Mouse (Mus musculus) frontal cortex, postnatal 36 days (tissue): Measurements from ENCODE around the gene Auts2.

Experiments
- DNase-seq, 2 experiments: peaks; one replicate each; pipeline ENCODE4 v3.0.0; 2022; ENCODE audit warnings: low spot score in 2 of 2

Gene Auts2

DNA sequence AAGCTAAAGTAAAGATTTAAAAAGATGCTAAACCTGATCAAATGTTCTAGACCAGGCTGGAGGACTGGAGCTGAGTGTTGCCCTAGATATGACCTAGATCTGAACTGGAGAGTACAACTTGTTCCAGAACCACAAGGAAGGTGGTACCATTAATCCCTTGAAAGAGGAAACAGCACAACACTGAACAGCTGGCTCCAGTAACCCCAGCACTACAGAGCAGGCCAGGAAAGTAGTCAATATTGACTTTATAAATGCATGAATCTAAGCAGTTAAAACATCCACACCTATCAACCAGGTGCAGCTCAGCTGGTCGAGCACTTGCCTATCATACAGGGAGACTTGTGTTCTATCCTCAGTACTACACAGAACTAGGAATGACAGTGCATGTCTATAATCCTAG lies 281.4 kb downstream of the Auts2 start:
- no peak for DNase-seq

DNA sequence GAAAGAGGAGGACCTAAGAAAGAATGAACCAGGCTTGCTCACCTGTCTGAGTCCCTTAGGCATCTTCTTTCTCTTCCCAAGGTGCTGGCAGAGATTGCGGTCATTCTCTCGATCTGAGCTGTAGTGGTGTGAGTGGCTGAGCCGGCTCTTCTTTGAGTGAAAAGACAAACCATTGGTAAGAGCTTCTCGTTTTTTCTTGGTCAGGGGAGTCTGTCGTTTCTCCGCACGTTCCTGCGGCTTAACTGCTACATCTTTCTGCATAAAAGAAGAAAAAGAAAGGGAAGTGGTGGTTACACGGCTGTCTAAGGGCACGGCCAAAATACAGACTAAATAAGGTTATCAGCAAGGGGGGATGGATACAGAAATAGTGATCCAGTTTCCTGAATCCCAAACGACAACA lies 284.3 kb downstream of the Auts2 start:
- no peak for DNase-seq

DNA sequence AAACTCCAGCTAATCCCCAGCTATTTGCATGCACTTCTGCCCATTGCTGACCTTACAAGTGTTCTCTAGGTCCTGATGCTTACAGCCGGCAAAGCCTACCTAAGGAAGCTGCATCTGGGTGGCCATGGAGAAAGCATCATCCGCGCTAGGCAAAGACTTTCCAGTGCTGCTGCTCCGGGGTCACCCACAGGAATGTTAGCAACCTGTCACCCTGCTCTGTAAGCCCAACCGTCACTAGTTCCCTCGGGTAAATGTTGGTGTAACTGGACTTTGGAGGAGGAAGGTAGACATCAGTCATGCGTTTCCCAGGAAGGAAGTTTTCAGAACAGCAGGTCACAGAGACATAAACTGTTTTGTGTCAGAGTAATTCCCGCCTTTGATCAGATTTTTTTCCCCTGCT lies 287.6 kb downstream of the Auts2 start:
- DNase-seq: no peak

DNA sequence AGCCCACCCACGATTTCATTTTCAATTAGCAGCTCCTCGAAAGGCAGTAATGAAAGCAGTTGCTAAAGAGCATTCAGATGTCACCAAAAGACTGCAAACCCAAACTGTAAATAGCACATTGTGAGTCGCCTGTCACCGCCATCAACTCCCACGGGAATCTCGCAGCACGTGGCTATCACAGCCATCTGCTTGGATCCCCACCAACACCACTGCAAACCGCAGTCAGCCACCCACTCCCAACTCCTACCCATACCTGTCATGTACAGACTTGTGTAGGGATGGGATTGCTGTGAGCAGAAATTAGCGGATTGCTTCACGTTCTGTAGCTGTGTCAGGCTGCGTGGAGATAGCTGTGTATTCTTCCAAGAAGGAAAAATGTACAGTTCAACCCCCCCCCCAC lies 293.6 kb downstream of the Auts2 start:
- DNase-seq: peak; percentile 83 to 91

DNA sequence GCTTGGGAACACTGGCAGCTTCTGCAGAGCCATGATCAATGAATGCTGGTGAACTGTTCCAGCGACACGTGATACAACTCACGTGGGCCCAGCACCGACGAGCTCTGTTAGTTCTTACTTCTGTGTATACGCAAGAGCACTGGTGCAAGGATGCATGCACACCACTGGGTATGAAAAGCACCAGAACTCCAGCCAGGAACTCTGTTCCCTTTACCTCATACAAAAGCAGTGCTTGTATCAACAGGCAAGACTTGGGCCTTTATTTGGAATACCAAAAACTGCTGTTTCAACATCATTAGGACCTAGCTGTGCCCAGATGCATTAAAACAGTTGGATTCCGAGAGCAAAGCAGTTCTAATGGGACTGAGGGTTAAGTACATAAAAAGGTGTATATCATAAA lies 295.1 kb downstream of the Auts2 start:
- no peak for DNase-seq

DNA sequence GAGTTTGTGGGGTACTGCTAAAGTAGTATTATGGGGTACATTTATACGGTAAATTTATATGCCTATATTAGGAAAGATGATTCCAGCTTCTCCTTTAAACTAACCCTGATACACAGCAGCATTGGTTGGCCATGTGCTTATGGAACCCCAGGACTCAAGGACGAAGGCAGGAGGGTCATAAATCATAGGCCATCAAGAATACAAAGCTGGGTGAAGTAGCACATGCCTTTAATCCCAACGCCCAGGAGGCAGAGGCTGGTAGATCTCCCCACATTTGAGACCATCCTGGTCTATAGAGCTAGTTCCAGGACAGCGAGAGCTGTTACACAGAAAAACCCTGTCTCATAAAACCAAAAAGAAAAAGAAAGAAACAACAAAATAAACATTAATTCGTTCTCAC lies 307.7 kb downstream of the Auts2 start:
- no peak for DNase-seq

DNA sequence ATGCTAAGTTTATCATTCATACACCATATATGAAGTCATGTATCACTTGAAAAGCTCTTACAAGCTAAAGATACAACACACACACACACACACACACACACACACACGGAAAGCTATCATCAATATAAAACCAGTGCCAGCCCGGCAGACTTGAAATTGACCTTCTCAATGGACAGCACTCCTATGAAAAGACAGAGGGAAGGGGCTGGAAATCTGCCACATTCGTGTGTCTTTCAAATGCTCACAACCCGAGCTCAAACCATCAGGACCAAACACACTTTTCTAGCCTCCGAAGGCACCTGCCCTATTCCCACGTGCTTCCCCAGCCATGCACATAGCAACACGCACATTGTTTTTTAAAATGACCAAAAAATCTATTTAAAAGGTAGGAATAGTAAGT lies 308.7 kb downstream of the Auts2 start:
- no peak for DNase-seq

DNA sequence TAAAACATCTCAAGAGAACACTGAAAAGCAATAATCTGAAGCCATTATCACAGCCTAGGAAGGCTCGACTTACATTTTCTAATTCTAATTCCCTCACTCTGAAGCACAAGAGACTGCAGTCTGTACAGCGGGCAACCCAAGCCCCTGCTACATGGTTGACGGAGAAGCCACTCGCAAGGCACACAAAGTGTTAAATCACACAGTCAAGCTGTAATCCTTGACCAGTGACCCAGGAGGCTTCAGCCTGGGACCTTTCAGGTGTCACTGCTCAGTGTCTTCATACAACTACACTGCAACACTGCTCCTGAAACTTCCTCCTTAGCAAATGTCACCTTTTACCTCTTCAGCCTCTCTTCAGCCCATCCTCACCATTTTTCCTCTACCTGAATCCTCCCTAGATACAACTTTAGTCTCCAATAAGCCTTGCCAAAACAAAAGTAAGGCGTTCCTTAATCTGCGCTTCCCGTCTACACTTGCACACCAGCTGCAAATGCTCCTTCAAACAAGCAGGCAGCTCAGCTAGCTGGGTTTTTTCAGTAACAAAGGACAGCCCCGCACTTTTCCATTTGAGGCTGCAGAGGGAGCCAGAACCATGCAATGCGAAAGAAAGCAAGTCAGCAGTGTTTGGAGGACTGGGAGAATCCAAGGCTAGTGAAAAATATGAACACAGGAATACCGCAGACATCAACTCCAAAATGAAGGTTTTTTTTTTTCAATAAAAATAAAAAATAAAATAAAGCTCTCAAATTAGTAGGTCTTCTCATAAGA lies 311.7 kb downstream of the Auts2 start:
- peak; percentile 64 to 84 for DNase-seq

DNA sequence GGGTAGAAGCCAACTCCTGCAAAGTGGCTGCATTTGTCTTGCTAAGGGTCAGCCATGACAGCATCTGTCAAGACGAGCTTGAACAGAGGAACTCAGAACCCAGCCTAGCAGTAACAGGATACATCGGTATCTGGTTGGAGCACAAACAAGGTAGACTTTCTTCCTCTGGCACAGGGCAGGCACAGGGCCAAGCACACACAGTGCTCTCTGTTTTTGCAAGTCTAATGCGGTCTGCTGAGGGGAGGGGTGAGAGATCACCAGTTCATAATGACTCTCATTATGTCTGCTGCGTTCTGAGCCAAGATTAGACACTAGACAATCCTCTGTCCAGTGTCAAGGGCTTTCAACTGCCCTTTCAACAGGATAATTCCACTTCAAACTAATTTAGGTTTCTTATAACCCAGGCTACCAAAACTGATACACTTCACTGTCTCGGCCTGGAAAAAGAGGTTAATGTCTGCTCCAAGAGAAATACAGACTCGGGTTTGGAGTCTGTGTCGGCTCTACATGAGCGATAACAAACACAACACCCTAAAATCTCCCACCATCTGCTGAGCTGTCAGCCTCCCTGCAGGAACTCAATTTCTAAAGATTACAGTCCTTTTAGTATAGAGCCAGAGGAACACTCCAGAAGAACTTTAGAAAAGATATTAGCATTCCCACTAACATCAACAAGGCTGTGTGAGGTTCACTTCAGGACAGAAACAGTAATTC lies 313.3 kb downstream of the Auts2 start:
- peak; percentile 61 to 71 for DNase-seq

DNA sequence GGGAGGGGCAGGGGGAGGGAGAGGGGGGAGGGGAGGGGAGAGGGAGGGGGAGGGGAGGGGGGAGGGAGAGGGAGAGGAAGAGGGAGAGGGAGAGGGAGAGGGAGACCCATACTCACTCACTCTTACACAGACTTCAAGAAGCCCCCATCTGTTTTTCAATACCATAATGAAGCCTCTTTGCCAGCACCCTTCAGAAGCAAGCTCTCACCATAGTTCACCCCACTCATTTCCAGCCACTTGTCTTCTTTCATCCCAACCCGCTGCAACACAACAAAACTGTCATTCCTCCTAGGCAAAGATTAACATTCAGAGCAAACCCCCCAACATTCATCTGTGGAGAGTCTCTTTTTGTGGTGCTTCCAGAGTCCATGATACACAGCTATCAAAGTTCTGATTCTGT lies 314.1 kb downstream of the Auts2 start:
- no peak for DNase-seq

DNA sequence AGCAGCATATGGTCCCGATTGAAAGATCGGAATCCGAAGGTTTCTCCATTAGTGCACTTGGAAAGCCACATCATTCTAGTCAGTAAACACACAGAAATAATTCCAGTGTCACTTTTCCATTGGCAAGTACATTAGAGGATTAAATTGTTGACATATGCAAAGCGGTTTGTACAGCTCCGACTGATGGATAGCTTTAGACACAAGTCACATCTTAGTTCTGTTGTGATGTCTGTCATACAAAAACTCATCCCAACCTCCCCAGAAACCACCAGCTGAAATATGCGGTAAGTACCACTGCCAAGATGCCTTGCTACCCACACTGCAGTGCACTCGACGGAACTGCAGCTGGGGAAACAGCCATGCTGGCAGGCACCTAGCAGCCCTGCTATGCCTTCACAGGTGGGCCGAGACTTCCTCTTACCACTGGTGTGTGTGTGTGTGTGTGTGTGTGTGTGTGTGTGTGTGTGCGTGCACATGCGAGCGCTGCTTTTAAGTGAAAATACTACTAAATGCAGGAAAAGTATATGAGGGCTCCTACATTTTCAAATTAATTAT lies 322.7 kb downstream of the Auts2 start:
- no peak for DNase-seq

DNA sequence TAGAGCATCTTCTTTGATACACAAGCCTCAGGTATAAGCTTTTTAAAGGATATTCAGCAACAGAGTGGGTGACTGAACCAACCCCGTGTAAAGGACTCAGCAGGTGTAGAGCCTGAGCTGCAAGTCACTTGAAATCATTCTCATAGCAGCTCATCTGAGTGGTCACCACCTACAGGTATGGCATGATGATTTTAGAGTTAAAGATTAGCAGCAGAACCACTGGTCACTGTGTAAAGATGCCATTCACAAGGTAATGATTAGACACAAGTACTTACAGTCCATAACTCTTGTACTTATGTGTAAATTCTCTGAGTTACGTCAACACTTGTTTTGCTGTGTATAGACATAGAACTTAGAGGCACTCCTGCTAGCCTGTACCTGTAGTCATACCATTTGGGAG lies 327.0 kb downstream of the Auts2 start:
- DNase-seq: no peak

DNA sequence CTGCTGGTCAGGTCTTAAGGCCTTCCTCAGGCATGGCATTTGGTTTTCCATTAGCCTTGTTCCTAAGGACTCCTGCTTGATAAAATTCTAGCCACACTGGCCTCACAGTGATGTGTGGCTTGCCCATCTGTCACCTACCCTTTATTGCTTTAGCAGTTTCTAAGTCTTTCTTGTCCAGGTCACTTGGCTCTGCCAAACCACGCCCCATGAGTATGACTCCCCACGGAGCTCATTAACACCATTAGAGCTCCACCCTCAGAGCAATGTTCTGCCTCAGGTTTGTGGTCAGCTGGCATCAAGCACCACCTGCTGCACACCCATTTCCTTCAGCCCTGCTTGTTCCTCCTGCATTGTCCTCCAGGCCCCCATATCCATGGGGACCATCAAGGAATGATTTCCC lies 330.7 kb downstream of the Auts2 start:
- DNase-seq: no peak

DNA sequence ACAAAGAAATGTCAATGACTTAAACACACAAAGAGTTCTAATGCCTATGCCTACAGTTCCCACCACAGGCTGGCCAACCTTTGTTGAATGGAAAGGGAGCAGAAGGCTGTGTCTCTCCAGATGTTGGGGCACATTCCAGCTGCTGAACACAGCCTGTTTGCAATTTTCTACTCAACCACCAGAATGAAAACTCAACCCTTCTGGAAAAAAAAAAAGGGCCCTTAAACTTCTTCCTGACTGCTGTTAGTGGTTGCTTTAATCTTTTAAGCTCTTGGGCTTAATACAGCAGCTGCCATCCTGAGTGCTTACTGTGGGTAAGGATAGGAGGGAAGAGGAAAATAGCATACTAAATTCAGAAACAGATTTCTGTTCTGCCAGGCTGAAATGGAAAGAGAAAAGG lies 333.4 kb downstream of the Auts2 start:
- DNase-seq: peak in 1 of 2 experiments; percentile 6

DNA sequence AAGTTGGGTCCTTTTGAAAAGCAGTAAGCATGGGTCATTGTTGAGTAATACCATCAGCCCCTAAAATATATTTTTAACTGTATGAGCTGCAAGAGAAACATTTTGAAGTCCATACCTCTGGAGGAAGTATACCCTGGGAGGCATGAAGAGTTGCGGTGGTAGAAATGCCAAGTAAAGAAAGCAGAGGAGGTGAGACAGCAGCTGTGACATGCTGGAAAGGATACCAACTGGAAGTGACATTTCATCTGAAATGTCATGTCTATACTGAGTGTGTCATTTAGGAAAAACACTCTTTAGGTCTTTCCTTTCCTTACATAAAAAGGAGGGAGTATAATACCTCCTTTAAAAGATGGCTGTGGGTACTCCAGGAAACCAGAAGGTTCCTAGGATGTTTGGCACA lies 336.9 kb downstream of the Auts2 start:
- DNase-seq: peak in 1 of 2 experiments; percentile 32

DNA sequence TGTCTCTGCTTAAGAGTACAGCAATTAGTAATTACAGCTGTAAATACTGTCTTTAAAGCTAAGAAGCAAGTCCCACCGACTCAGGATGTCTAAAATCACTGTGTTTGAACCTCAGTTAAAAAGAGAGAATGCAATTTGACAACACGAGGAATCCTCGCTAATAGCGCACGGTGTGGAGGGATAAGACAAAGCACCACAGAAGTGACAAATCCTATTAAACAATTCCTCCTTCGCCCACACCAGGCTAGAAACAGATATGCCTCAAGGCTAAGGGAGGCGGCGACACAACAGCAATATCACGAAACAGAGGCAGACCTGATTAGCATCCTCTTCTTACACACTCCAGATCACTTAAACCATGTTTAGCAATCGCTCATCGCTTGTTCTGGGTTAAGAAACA lies 339.3 kb downstream of the Auts2 start:
- no peak for DNase-seq

DNA sequence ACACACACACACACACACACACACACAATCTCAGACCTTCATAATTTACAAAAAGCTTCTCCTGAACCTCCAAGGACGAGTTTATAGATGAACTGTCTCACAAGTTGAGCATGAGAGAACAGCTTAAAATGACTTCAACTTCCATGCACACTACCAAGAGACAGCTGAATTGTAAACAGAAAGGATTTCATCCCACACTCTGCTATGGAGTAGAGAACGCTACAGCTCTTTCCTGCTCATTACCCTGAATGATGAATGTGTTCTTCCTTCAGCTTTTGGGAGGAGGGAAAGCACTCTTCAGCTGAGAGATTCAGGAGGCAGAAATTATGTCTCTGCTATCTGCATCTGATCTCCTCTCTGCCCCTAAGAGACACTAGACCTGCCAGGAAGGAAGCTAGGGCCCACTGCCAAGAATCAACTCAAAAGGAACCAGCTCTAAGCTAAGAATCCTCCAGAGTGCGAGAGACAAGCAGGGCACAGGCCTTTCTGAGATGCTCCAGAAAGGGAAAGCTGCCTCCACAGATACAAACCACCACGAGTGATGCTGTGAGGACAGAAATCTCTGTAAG lies 342.0 kb downstream of the Auts2 start:
- peak in 1 of 2 experiments; percentile 14 for DNase-seq

DNA sequence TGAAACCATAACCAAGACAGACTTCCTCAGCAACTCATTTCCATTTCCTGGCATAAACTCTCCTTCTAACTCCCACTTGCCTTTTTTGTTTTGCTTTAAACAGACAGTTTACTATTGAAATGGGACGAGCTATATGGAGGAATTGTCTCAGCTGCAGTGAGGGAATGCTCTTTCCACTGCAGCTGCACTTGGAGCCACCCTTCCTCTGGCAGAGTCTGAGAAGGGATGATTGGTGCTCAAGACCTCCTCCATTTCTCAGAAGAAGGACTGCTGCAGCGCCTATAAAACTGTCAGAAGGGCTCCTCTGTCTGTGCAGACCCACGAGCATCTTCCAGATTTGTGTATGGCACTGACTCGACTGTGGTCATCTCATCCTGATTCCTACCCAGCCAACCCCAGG lies 342.5 kb downstream of the Auts2 start:
- DNase-seq: peak in 1 of 2 experiments; percentile 8

DNA sequence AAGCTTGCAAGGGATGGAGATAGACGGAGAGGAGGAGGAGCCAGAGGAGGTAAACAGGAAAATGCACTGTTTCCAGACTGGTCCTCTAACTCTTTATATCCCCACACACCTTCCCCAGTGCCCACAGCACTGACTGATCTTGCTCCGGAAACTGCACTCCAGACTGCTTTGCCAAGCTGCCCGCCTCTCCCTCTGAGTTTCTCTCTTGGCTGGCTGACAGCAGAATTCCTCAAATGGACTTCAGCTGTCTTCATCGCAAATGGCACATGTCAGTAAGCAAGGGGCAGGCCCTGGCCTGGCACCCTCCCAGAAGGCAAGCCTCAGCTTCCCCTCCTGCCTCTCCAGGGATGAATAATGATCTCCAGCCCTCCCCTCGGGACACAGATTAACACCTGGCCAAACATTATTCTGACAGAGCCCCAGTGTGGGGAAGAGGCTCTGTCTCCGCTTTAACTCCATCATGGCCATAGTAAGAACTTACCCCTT lies 348.1 kb downstream of the Auts2 start:
- DNase-seq: no peak

DNA sequence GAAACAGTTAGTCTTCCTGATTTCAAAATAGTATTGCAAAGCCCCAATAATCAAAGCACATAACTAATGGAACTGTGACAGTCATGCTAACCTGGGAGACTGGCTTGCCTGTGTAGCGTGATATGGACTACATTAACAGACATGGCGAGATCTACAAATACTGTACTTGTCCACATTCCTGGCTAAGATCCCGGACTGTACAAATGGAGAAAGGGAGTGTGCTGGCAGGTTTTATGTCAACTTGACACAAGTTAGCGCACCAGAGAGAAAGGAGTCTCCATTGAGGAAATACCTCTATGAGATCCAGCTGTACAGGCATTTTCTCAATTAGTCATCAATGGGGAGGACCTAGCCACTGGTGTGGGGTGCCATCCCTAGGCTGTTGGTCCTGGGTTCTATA lies 353.0 kb downstream of the Auts2 start:
- no peak for DNase-seq

DNA sequence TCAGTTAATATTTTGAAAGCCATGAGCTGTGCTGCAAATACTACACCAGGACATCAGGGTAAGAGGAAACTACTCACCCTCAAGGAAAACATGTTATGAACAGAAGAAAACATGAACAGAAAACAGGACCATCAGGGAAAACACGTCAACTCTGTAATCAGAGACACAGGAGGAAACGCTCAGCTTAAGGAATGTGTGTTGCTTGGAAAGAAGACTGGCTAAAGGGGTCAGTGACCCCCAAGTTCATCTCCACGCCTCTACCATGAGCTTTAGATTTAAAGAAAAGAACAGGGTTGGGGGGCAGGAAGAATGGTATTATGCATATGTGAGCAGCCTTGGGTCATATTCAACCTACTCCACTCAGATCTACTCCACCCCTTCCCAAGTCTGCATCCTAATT lies 356.5 kb downstream of the Auts2 start:
- no peak for DNase-seq

DNA sequence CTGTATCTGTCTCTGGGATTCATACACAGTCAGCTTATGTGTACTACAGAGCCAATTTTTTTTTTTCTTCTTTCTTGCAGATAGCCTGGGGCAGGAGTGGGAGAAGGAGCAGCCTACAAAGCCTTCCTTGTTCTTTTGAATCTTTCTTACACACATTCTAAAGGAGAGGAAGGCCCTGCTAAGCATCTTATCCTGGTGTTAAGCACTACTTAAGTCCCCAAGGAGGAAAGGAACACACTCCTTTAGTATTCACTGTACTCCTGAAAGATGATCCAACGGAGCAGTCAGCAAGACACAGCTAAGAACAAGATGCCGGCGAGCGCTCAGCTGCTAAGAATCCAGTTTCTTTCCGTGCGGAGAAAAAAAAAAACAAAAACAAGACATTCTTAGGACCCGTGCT lies 356.9 kb downstream of the Auts2 start:
- no peak for DNase-seq
